In genomic region chr15:25428551-25428950, GRCm38 (mm10) we compare ENCODE assay signal across 8 mouse cellular contexts. TPM values are rescaled to one million over a fixed set of nuclear protein-coding genes. Genes with fewer than 3 reads are reported as not detected.
A peak's percentile ranks its signal among the peaks of the same experiment; 100 is the strongest.
DNase-seq lines count a peak whose midpoint lies in the region; ATAC-seq lines count a peak whose summit lies in the region.

No protein-coding gene starts in this region.

- H3K27ac ChIP-seq in neural tube, embryonic 15.5 days (replicated peaks): no peak overlapping the region
- H3K27ac ChIP-seq in neural tube, embryonic 13.5 days (replicated peaks): no peak overlapping the region

- H3K4me3 ChIP-seq in neural tube, embryonic 15.5 days (replicated peaks): no peak overlapping the region
- H3K4me3 ChIP-seq in neural tube, embryonic 13.5 days: no peak overlapping the region

- no peak overlapping the region for H3K9ac ChIP-seq in neural tube, embryonic 15.5 days (replicated peaks)
- no peak overlapping the region for H3K9ac ChIP-seq in neural tube, embryonic 13.5 days

- DNase-seq in frontal cortex, postnatal 10 days (ENCODE audit: low spot score in 2 of 2): no peak
- peak; percentile 21 for DNase-seq in neural tube, embryonic 10.5 days (ENCODE audit: extremely low spot score, low spot score)
- peak; percentile 63 for DNase-seq in embryo, embryonic 11 days
- DNase-seq in testis, postnatal 14 days (ENCODE audit: low spot score): no peak

- 50% methylated on average over 7 of the region's 7 CpGs for WGBS in neural tube, embryonic 15.5 days
- 59% methylated on average over 7 of the region's 7 CpGs for WGBS in neural tube, embryonic 13.5 days

- H3K4me2 ChIP-seq in neural tube, embryonic 15.5 days: no peak overlapping the region
- H3K4me2 ChIP-seq in neural tube, embryonic 13.5 days: no peak overlapping the region

- no peaks in the 10 kb centered on the region for H3K36me3 ChIP-seq in neural tube, embryonic 15.5 days
- H3K36me3 ChIP-seq in neural tube, embryonic 13.5 days: no peaks in the 10 kb centered on the region

- no peaks in the 10 kb centered on the region for H3K9me3 ChIP-seq in neural tube, embryonic 15.5 days (replicated peaks)
- no peaks in the 10 kb centered on the region for H3K9me3 ChIP-seq in neural tube, embryonic 13.5 days

- no peaks in the 10 kb centered on the region for H3K4me1 ChIP-seq in neural tube, embryonic 15.5 days
- H3K4me1 ChIP-seq in neural tube, embryonic 13.5 days (replicated peaks): no peaks in the 10 kb centered on the region

- ATAC-seq in frontal cortex, adult (ENCODE audit: low TSS enrichment): peak; percentile 90
- no peak; the same call in 1 of the 2 replicates for ATAC-seq in neural tube, embryonic 15.5 days (ENCODE audit: low FRiP score)
- ATAC-seq in neural tube, embryonic 13.5 days (ENCODE audit: low read depth): 0 out of 2 replicates have a peak, but pooled peaks have one; percentile 11
- no peak for ATAC-seq in megakaryocyte, adult 5-6 weeks (ENCODE audit: poor library complexity, severe bottlenecking)

- no peaks in the 10 kb centered on the region for H3K27me3 ChIP-seq in neural tube, embryonic 15.5 days (replicated peaks)
- no peaks in the 10 kb centered on the region for H3K27me3 ChIP-seq in neural tube, embryonic 13.5 days

RNA-seq across cellular contexts. Expression of gene Basp1, which starts 15.0 kb away (rescaled TPM):
- 215 and 360 TPM in 2 replicates for polyA plus RNA-seq in neural tube, embryonic 15.5 days (2015; fragmentation: Nextera tagmentation; extraction: Ambion mirVana)
- 311 and 351 TPM in 2 replicates for polyA plus RNA-seq in neural tube, embryonic 13.5 days (2015; fragmentation: Nextera tagmentation; extraction: Ambion mirVana)
- 4.0 and 4.4 TPM in 2 replicates for total RNA-seq in megakaryocyte, adult 5-6 weeks (2015)
- total RNA-seq in megakaryocyte, adult 5-6 weeks (2017): 5.8 and 6.8 TPM in 2 replicates

Comparison
In these comparisons a context has a peak if more than half of its experiments do, and no peak if none do; other contexts are left out.
1. ATAC-seq: peak in frontal cortex, adult (single experiment) and neural tube, embryonic 13.5 days (single experiment); none in neural tube, embryonic 15.5 days (single experiment) and megakaryocyte, adult 5-6 weeks (single experiment).
2. DNase-seq: peak in neural tube, embryonic 10.5 days (single experiment) and embryo, embryonic 11 days (single experiment); none in frontal cortex, postnatal 10 days (0 of 2) and testis, postnatal 14 days (single experiment).